Mouse (Mus musculus) testis, adult 2 months (tissue): ENCODE results near the gene Efhc1. TPM values are rescaled to one million over a fixed set of nuclear protein-coding genes. Genes with fewer than 3 reads are reported as not detected.
A peak's percentile ranks its signal among the peaks of the same experiment; 100 is the strongest.

Experiments used
- H3K27ac ChIP-seq: fragments of 200-500 bp; 2 replicates; pipeline ENCODE4 v1.5.1; 2012; ENCODE audit warnings: low read depth, low read length; ENCODE audit not compliant: control insufficient read depth, insufficient read depth
- H3K27me3 ChIP-seq: fragments of 200-500 bp; 2 replicates; pipeline ENCODE4 v1.6.1; 2012; ENCODE audit warnings: mild to moderate bottlenecking, low read length, moderate library complexity; ENCODE audit not compliant: control insufficient read depth, insufficient read depth
- H3K36me3 ChIP-seq: fragments of 200-500 bp; 2 replicates; pipeline ENCODE4 v1.6.1; 2012; ENCODE audit warnings: mild to moderate bottlenecking, low read length; ENCODE audit not compliant: control insufficient read depth, insufficient read depth
- H3K4me1 ChIP-seq: fragments of 200-500 bp; 2 replicates; pipeline ENCODE4 v1.6.1; 2012; ENCODE audit warnings: low read length; ENCODE audit not compliant: control insufficient read depth, insufficient read depth
- H3K4me3 ChIP-seq: fragments of 200-500 bp; 2 replicates; pipeline ENCODE4 v1.5.1; 2012; ENCODE audit warnings: low read depth, mild to moderate bottlenecking, low read length, moderate library complexity, mixed read lengths; ENCODE audit not compliant: control insufficient read depth
- CTCF ChIP-seq: fragments of 200-500 bp; IDR thresholded peaks from 2 replicates; pipeline ENCODE4 v1.5.1; 2012; ENCODE audit warnings: low read depth, mild to moderate bottlenecking, inconsistent platforms, low read length, moderate library complexity; ENCODE audit not compliant: control insufficient read depth, insufficient read depth, insufficient replicate concordance
- POLR2A ChIP-seq: fragments of 200-500 bp; IDR thresholded peaks from 2 replicates; pipeline ENCODE4 v1.6.1; 2012; ENCODE audit warnings: low read depth, mild to moderate bottlenecking, inconsistent platforms, low read length, moderate library complexity; ENCODE audit not compliant: control insufficient read depth
- polyA plus RNA-seq: library from polyadenylated mRNA; depleted of rRNA; stranded (reverse); fragments of >200 nt; gene quantifications from 2 replicates; pipeline ENCODE4 v1.2.3, GENCODE M21; 2012; rRNA removed

The Efhc1 gene
- 376 and 451 TPM in 2 replicates for polyA plus RNA-seq

GRCm38 (mm10) chr1:20951300-20951763 is at the start of gene Efhc1:
Efhc1 (plus strand) TSS chr1:20951626.
- no peak for TF ChIP-seq CTCF
- TF ChIP-seq POLR2A, result peak; percentile 75
- Histone ChIP-seq H3K27me3 (no peaks in the 10 kb centered on the region), H3K27ac (peak within 1 kb of the TSS; percentile 91), H3K4me1 (peaks cover 8% of the 10 kb centered on the region), H3K4me3 (peak within 1 kb of the TSS; percentile 96), H3K36me3 (no peaks in the 10 kb centered on the region)

GRCm38 (mm10) chr1:20905501-20906127 is 45.8 kb upstream of the Efhc1 start:
- no peak for TF ChIP-seq CTCF
- no peak for TF ChIP-seq POLR2A
- no peak overlapping the region for H3K27ac ChIP-seq
- H3K4me1 ChIP-seq, result no peaks in the 10 kb centered on the region
- H3K4me3 ChIP-seq, result no peak overlapping the region
- H3K27me3 ChIP-seq, result no peaks in the 10 kb centered on the region
- no peaks in the 10 kb centered on the region for H3K36me3 ChIP-seq

DNA sequence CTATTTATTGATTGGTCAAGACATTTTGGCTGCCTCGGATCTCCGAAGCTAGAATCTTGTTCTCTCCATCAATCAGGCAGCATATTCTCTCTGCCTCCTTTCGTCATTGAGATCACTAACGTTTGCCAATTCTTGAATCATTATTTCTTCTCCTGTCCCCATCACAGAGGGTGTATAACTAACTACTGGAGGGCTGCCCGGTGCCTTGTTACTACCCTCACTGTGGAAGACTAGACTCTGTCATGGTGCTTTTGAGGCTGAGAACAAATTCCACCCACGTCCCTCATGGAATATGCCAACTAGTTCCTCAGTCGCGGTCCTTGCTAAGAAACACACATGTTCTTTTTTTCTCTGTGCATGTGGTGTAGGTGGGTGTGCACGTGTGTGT is 45.3 kb upstream of the Efhc1 start:
- no peak overlapping the region for H3K27ac ChIP-seq
- H3K4me3 ChIP-seq, result no peak overlapping the region
- H3K27me3 ChIP-seq, result no peaks in the 10 kb centered on the region
- TF ChIP-seq POLR2A (no peak), CTCF (no peak)
- H3K4me1 ChIP-seq, result no peaks in the 10 kb centered on the region
- H3K36me3 ChIP-seq, result no peaks in the 10 kb centered on the region

- Histone ChIP-seq H3K4me3 (no peak overlapping the region), H3K4me1 (peaks cover 3% of the 10 kb centered on the region), H3K27ac (peak overlapping the region; percentile 70), H3K36me3 (no peaks in the 10 kb centered on the region), H3K27me3 (no peaks in the 10 kb centered on the region)
- TF ChIP-seq POLR2A, result no peak
- TF ChIP-seq CTCF, result no peak
Measured at GRCm38 (mm10) chr1:20908541-20908940, 42.9 kb upstream of the Efhc1 start.

DNA sequence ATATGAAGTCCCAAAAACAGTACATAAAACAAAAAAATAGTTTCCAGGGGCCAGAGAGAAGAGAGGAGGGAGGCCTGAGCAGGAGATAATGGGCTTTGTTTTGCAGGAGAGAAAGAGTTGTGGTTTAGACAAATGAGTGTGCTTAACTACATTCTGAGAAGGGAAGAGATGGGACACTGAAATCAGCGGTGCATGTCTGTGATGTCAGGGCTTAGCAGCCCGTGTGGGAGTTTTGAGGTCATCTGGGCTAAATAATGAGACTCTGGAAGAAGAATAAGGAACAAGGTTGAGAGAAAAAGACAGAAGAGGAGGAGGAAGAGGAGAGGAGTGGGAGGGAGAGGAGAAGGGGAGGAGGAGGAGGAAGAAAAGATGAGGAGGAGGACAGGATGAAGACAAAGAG is 39.3 kb upstream of the Efhc1 start:
- Histone ChIP-seq H3K4me1 (peaks cover 12% of the 10 kb centered on the region), H3K27me3 (no peaks in the 10 kb centered on the region)
- TF ChIP-seq POLR2A (no peak), CTCF (no peak)

DNA sequence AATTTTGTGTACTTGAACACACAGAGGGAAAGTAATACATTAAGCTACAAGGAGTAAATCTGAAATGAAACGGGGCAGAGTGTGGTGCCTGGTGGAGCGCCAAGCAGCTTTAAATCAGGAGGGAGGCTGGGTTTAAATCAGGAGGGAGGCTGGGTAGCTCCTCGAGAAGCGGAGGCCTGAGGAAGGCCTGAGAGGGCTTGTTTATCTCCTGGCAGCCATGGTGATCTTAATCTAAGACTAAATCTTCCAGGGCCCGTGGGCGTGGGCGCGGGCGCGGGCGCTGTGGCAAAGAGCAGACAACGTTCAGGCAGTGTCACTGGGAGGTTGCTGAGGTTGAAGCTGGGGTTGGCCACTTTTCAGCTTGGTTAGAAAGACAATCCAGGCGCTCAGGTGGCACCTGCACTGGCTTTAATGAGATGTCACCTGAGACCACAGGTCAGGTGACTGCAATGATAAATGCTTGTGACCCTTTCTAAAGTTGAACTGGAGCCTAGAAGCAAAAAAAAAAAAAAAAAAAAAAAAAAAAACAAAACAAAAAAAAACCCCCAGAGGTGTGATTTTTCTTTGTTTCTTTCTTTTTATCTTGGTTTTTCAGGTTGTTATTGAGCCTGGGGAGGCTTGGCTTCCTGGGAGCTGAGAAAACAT is 38.8 kb upstream of the Efhc1 start:
- H3K4me1 ChIP-seq, result peaks cover 12% of the 10 kb centered on the region
- H3K4me3 ChIP-seq, result no peak overlapping the region
- no peak for TF ChIP-seq CTCF
- TF ChIP-seq POLR2A, result no peak
- H3K36me3 ChIP-seq, result no peaks in the 10 kb centered on the region
- H3K27me3 ChIP-seq, result no peaks in the 10 kb centered on the region
- H3K27ac ChIP-seq, result peak overlapping the region; percentile 36; the same call in 1 of the 2 replicates

More for the DNA sequence above, 39.3 kb upstream of the Efhc1 start:
- H3K27ac ChIP-seq, result peak overlapping the region; percentile 36
- H3K4me3 ChIP-seq, result no peak overlapping the region
- H3K36me3 ChIP-seq, result no peaks in the 10 kb centered on the region

GRCm38 (mm10) chr1:20914769-20915168 is 36.7 kb upstream of the Efhc1 start:
- TF ChIP-seq CTCF, result no peak
- no peak for TF ChIP-seq POLR2A
- Histone ChIP-seq H3K27me3 (no peaks in the 10 kb centered on the region), H3K4me1 (peaks cover 14% of the 10 kb centered on the region), H3K36me3 (no peaks in the 10 kb centered on the region), H3K4me3 (no peak overlapping the region), H3K27ac (no peak overlapping the region)

- Histone ChIP-seq H3K27me3 (no peaks in the 10 kb centered on the region), H3K4me1 (peaks cover 14% of the 10 kb centered on the region), H3K36me3 (no peaks in the 10 kb centered on the region), H3K27ac (no peak overlapping the region), H3K4me3 (peak overlapping the region; percentile 30)
- TF ChIP-seq CTCF (no peak), POLR2A (no peak)
Measured at GRCm38 (mm10) chr1:20915608-20916007, 35.8 kb upstream of the Efhc1 start.
